Mouse (Mus musculus) gastrocnemius, postnatal 25 days (tissue): Measurements from ENCODE around the gene Tsnaxip1. TPM values are rescaled to one million over a fixed set of nuclear protein-coding genes. Genes with fewer than 3 reads are reported as not detected.
"Not testable (repeated sequence)": the region's sequence is repeated elsewhere in the genome, so short reads cannot be mapped to it uniquely, and the experiment has no call there.

Experiments
- DNase-seq: peaks from one replicate; pipeline ENCODE4 v3.0.0; 2022
- total RNA-seq, 2 experiments: library from RNA; stranded (reverse); gene quantifications; 1 replicate in 1 of 2; 2 replicates in 1 of 2; pipeline ENCODE4 v1.2.3; 2021

The Tsnaxip1 gene
- total RNA-seq, 2 experiments from 2014 or later, result not detected

- no peak for DNase-seq
These were observed 14.3 kb upstream of the Tsnaxip1 start for GRCm38 (mm10) chr8:105813241-105813640.

- DNase-seq, result no peak
These were observed 7.9 kb upstream of the Tsnaxip1 start for GRCm38 (mm10) chr8:105819659-105820058.

GRCm38 (mm10) chr8:105820925-105821324 lies 6.6 kb upstream of the Tsnaxip1 start:
- DNase-seq, result peak; percentile 76

- no peak for DNase-seq
These were observed 2.0 kb upstream of the Tsnaxip1 start for GRCm38 (mm10) chr8:105825506-105825905.

GRCm38 (mm10) chr8:105826379-105826778 lies 1.2 kb upstream of the Tsnaxip1 start:
- no peak for DNase-seq

GRCm38 (mm10) chr8:105833740-105834139 lies 6.2 kb downstream of the Tsnaxip1 start:
- DNase-seq, result not testable (repeated sequence)

GRCm38 (mm10) chr8:105835318-105835717 lies 7.8 kb downstream of the Tsnaxip1 start:
- DNase-seq, result peak; percentile 66

- no peak for DNase-seq
These were observed 9.5 kb downstream of the Tsnaxip1 start for GRCm38 (mm10) chr8:105836991-105837390.

GRCm38 (mm10) chr8:105839209-105839608 lies 11.7 kb downstream of the Tsnaxip1 start:
- DNase-seq, result no peak

GRCm38 (mm10) chr8:105846678-105847077 lies 19.1 kb downstream of the Tsnaxip1 start:
- DNase-seq, result no peak

- no peak for DNase-seq
These were observed 22.5 kb downstream of the Tsnaxip1 start for GRCm38 (mm10) chr8:105850014-105850413.

- no peak for DNase-seq
These were observed 23.1 kb downstream of the Tsnaxip1 start for GRCm38 (mm10) chr8:105850611-105851010.

- peak; percentile 81 for DNase-seq
These were observed 24.2 kb downstream of the Tsnaxip1 start for GRCm38 (mm10) chr8:105851651-105852143.

- DNase-seq, result no peak
These were observed 24.7 kb downstream of the Tsnaxip1 start for GRCm38 (mm10) chr8:105852146-105852729.

- no peak for DNase-seq
These were observed 25.6 kb downstream of the Tsnaxip1 start, which contains the start of gene Cenpt for GRCm38 (mm10) chr8:105853178-105853577. Cenpt (minus strand) TSS chr8:105853278.

GRCm38 (mm10) chr8:105854303-105854702 lies 26.8 kb downstream of the Tsnaxip1 start:
- DNase-seq, result no peak

- DNase-seq, result peak; percentile 91
These were observed 27.2 kb downstream of the Tsnaxip1 start, which contains the start of gene Thap11 for GRCm38 (mm10) chr8:105854715-105855216. Thap11 (plus strand) TSS chr8:105855132.

- no peak for DNase-seq
These were observed 28.0 kb downstream of the Tsnaxip1 start for GRCm38 (mm10) chr8:105855248-105856167.

GRCm38 (mm10) chr8:105856168-105856835 lies 28.8 kb downstream of the Tsnaxip1 start:
- no peak for DNase-seq

- DNase-seq, result no peak
These were observed 31.0 kb downstream of the Tsnaxip1 start for GRCm38 (mm10) chr8:105858495-105858894.

- DNase-seq, result no peak
These were observed 31.8 kb downstream of the Tsnaxip1 start for GRCm38 (mm10) chr8:105859314-105859713.
